Mouse (Mus musculus) spleen, adult 2 months (tissue): ENCODE data around the gene Dusp1. TPM values are rescaled to one million over a fixed set of nuclear protein-coding genes. Genes with fewer than 3 reads are reported as not detected.
A peak's percentile ranks its signal among the peaks of the same experiment; 100 is the strongest.

Experiments used
- DNase-seq, 2 experiments: peaks; one replicate each; pipeline versions ENCODE4 v3.0.0 to v3.0.0-alpha.2; 2012 to 2021; ENCODE audit warnings: low spot score in 2 of 2, low read depth in 1 of 2
- H3K27ac ChIP-seq: fragments of 200-500 bp; 2 replicates; pipeline ENCODE4 v1.5.1; 2012; ENCODE audit warnings: low read length, inconsistent platforms; ENCODE audit not compliant: insufficient read depth
- H3K27me3 ChIP-seq: fragments of 200-500 bp; 2 replicates; pipeline ENCODE4 v1.6.1; 2012; ENCODE audit warnings: mild to moderate bottlenecking, moderate library complexity, low read length, inconsistent platforms; ENCODE audit not compliant: control insufficient read depth, insufficient read depth
- H3K36me3 ChIP-seq: fragments of 200-500 bp; 2 replicates; pipeline ENCODE4 v1.6.1; 2012; ENCODE audit warnings: mild to moderate bottlenecking, low read length, inconsistent platforms; ENCODE audit not compliant: control insufficient read depth, insufficient read depth
- H3K4me1 ChIP-seq: fragments of 200-500 bp; 2 replicates; pipeline ENCODE4 v1.6.1; 2011; ENCODE audit warnings: inconsistent platforms; ENCODE audit not compliant: control insufficient read depth, insufficient read depth, insufficient read length
- H3K4me3 ChIP-seq: fragments of 200-500 bp; 2 replicates; pipeline ENCODE4 v1.5.1; 2011; ENCODE audit warnings: mild to moderate bottlenecking, inconsistent platforms; ENCODE audit not compliant: insufficient read depth, insufficient read length; ENCODE audit errors: extremely low read depth
- CTCF ChIP-seq: fragments of 200-500 bp; IDR thresholded peaks from 2 replicates; pipeline ENCODE4 v1.5.1; 2011; ENCODE audit warnings: mild to moderate bottlenecking, inconsistent platforms; ENCODE audit not compliant: insufficient read depth, insufficient read length, insufficient replicate concordance; ENCODE audit errors: extremely low read depth
- POLR2A ChIP-seq: fragments of 200-500 bp; IDR thresholded peaks from 2 replicates; pipeline ENCODE4 v1.6.1; 2011; ENCODE audit warnings: low read depth, low read length, inconsistent platforms
- WGBS: fragments of 180-500 bp; shearing (Covaris S2); methylation state at CpG from one replicate; pipeline ENCODE4 v1.1.7; 2018; 5-methylcytosine and 5-hydroxymethylcytosine counted together
- polyA plus RNA-seq: library from polyadenylated mRNA; depleted of rRNA; stranded (reverse); fragments of >200 nt; gene quantifications from 2 replicates; pipeline ENCODE4 v1.2.3, GENCODE M21; 2012; rRNA removed

Dusp1 gene
- 44.3 and 55.8 TPM in 2 replicates for polyA plus RNA-seq

- no peak for DNase-seq
- no peaks in the 10 kb centered on the region for H3K27me3 ChIP-seq
- 3% methylated on average over 23 of the region's 25 CpGs for WGBS
- no peaks in the 10 kb centered on the region for H3K36me3 ChIP-seq
- peaks cover 8% of the 10 kb centered on the region for H3K4me1 ChIP-seq
- H3K27ac ChIP-seq: peak within 1 kb of the TSS; percentile 40; the same call in 1 of the 2 replicates
- TF ChIP-seq POLR2A (no peak), CTCF (no peak)
- H3K4me3 ChIP-seq: peak within 1 kb of the TSS; percentile 81
Observed at GRCm38 (mm10) chr17:26561651-26562181, at the start of gene Dusp1. TSS of gene Dusp1 (minus strand) at chr17:26562128.

- WGBS: 89% methylated on average over 7 of the region's 7 CpGs
- peaks cover 3% of the 10 kb centered on the region; the same call in 1 of the 2 replicates for H3K36me3 ChIP-seq
- no peaks in the 10 kb centered on the region for H3K27me3 ChIP-seq
- no peaks in the 10 kb centered on the region; the same call in 1 of the 2 replicates for H3K4me1 ChIP-seq
- TF ChIP-seq CTCF: no peak
- TF ChIP-seq POLR2A: no peak
- H3K27ac ChIP-seq: no peak overlapping the region
- H3K4me3 ChIP-seq: no peak overlapping the region
- no peak for DNase-seq
Observed at GRCm38 (mm10) chr17:26611328-26611727, 49.4 kb upstream of the Dusp1 start.

- Histone ChIP-seq H3K4me1 (peaks cover 7% of the 10 kb centered on the region; the same call in 1 of the 2 replicates), H3K4me3 (no peak overlapping the region), H3K36me3 (0 out of 2 replicates have a peak, but pooled peaks cover 3% of the 10 kb centered on the region), H3K27me3 (no peaks in the 10 kb centered on the region), H3K27ac (no peak overlapping the region)
- DNase-seq: no peak
- 91% methylated on average over 8 of the region's 8 CpGs for WGBS
- TF ChIP-seq CTCF (no peak), POLR2A (no peak)
Observed at GRCm38 (mm10) chr17:26609820-26610219, 47.9 kb upstream of the Dusp1 start.

- Histone ChIP-seq H3K36me3 (0 out of 2 replicates have a peak, but pooled peaks cover 1% of the 10 kb centered on the region), H3K4me3 (no peak overlapping the region), H3K27me3 (no peaks in the 10 kb centered on the region), H3K27ac (no peak overlapping the region), H3K4me1 (peaks cover 7% of the 10 kb centered on the region; the same call in 1 of the 2 replicates)
- 95% methylated on average over 8 of the region's 8 CpGs for WGBS
- TF ChIP-seq CTCF: no peak
- no peak for TF ChIP-seq POLR2A
- no peak for DNase-seq
Observed at GRCm38 (mm10) chr17:26608877-26609276, 46.9 kb upstream of the Dusp1 start.

- H3K27ac ChIP-seq: no peak overlapping the region
- 0 out of 2 replicates have a peak, but pooled peaks cover 1% of the 10 kb centered on the region for H3K36me3 ChIP-seq
- peaks cover 7% of the 10 kb centered on the region; the same call in 1 of the 2 replicates for H3K4me1 ChIP-seq
- 85% methylated on average over 3 of the region's 3 CpGs for WGBS
- H3K4me3 ChIP-seq: no peak overlapping the region
- no peaks in the 10 kb centered on the region for H3K27me3 ChIP-seq
- no peak for DNase-seq
- TF ChIP-seq POLR2A (no peak), CTCF (no peak)
Observed at GRCm38 (mm10) chr17:26608348-26608747, 46.4 kb upstream of the Dusp1 start.

GRCm38 (mm10) chr17:26606516-26606915, 44.6 kb upstream of the Dusp1 start:
- no peak for TF ChIP-seq CTCF
- no peak for TF ChIP-seq POLR2A
- Histone ChIP-seq H3K4me3 (no peak overlapping the region), H3K27ac (no peak overlapping the region), H3K27me3 (no peaks in the 10 kb centered on the region), H3K4me1 (peaks cover 7% of the 10 kb centered on the region; the same call in 1 of the 2 replicates), H3K36me3 (0 out of 2 replicates have a peak, but pooled peaks cover 1% of the 10 kb centered on the region)
- no peak for DNase-seq
- WGBS: 87% methylated on average over 2 of the region's 2 CpGs

- H3K4me3 ChIP-seq: no peak overlapping the region
- peak; percentile 18 to 47 for DNase-seq
- H3K36me3 ChIP-seq: 0 out of 2 replicates have a peak, but pooled peaks cover 1% of the 10 kb centered on the region
- 31% methylated on average over 4 of the region's 4 CpGs for WGBS
- TF ChIP-seq POLR2A (no peak), CTCF (no peak)
- H3K27ac ChIP-seq: peak overlapping the region; percentile 35; the same call in 1 of the 2 replicates
- no peaks in the 10 kb centered on the region for H3K27me3 ChIP-seq
- peaks cover 7% of the 10 kb centered on the region; the same call in 1 of the 2 replicates for H3K4me1 ChIP-seq
Observed at GRCm38 (mm10) chr17:26605636-26606035, 43.7 kb upstream of the Dusp1 start.
